Mouse (Mus musculus) stomach, embryonic 16.5 days (tissue): ENCODE results near the gene Wrb. TPM values are rescaled to one million over a fixed set of nuclear protein-coding genes. Genes with fewer than 3 reads are reported as not detected.
A peak's percentile ranks its signal among the peaks of the same experiment; 100 is the strongest.
"Not testable (repeated sequence)": the region's sequence is repeated elsewhere in the genome, so short reads cannot be mapped to it uniquely, and the experiment has no call there.

Experiments used
- ATAC-seq: fragments of 200-750 bp; cut with Nextera tagmentation; 2 replicates; pipeline ENCODE4 v1.8.0; 2017; ENCODE audit warnings: moderate number of reproducible peaks, moderate TSS enrichment; ENCODE audit not compliant: insufficient read depth, low FRiP score
- H3K27ac ChIP-seq: fragments of 300-500 bp; sonication (generic); 2 replicates; pipeline ENCODE4 v1.5.1; 2014; ENCODE audit warnings: low read length
- H3K27me3 ChIP-seq: fragments of 300-500 bp; sonication (generic); 2 replicates; pipeline ENCODE4 v1.6.1; 2014; ENCODE audit warnings: low read length, control low read depth, mixed read lengths; ENCODE audit not compliant: control insufficient read depth, insufficient read depth
- H3K36me3 ChIP-seq: fragments of 300-500 bp; sonication (generic); 2 replicates; pipeline ENCODE4 v1.6.1; 2014; ENCODE audit warnings: low read length; ENCODE audit not compliant: control insufficient read depth, insufficient read depth
- H3K4me1 ChIP-seq: fragments of 300-500 bp; sonication (generic); 2 replicates; pipeline ENCODE4 v1.6.1; 2014; ENCODE audit warnings: low read length, control low read depth, mixed read lengths; ENCODE audit not compliant: control insufficient read depth, insufficient read depth
- H3K4me2 ChIP-seq: fragments of 300-500 bp; sonication (generic); 2 replicates; pipeline ENCODE4 v1.6.1; 2014; ENCODE audit warnings: low read depth, low read length, mixed read lengths
- H3K4me3 ChIP-seq: fragments of 300-500 bp; sonication (generic); replicated peaks from 2 replicates; pipeline ENCODE4 v1.5.1; 2014; ENCODE audit warnings: mild to moderate bottlenecking, low read length
- H3K9ac ChIP-seq: fragments of 300-500 bp; sonication (generic); 2 replicates; pipeline ENCODE4 v1.6.1; 2014; ENCODE audit warnings: low read length
- H3K9me3 ChIP-seq: fragments of 300-500 bp; sonication (generic); replicated peaks from 2 replicates; pipeline ENCODE4 v1.6.1; 2016; ENCODE audit warnings: low read length, control low read depth; ENCODE audit not compliant: control insufficient read depth
- WGBS: fragments of 180-500 bp; shearing (Covaris S2); extraction: QIAGEN DNeasy Blood & Tissue Kit; methylation state at CpG from one replicate; pipeline ENCODE4 v1.1.7; 2014; 5-methylcytosine and 5-hydroxymethylcytosine counted together
- polyA plus RNA-seq: library from polyadenylated mRNA; unstranded; fragments of >200 nt; fragmentation: Nextera tagmentation; extraction: Ambion mirVana; gene quantifications from 2 replicates; pipeline ENCODE4 v1.2.1, GENCODE M21; 2015

Gene Wrb
- polyA plus RNA-seq, 1 experiment from 2014 or later: 55.4 TPM

DNA sequence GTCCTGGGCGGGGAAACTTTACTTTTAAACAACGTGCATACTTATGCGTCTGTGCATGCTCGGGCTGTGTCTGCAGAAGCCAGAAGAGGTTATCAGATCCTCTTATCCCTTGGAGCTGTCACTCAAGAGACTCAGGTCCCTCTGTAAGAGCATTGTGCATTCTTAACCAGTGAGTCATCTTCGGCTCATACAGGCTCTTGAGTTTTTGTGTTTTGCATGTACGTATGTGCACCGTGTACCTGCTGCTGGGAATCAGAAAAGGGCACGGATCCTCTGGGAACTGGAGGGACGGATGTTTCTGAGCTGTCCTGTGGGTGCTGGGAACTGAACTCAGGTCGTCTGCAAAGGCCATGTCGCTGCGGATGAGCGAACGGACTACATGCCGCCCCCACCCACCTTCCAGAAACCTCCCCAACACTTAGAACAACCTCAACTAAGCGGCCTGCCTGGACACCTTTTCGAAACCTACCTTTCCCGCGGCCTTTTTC is 18.5 kb upstream of the Wrb start:
- no peak for ATAC-seq
- WGBS: 1% methylated on average over 19 of the region's 19 CpGs
- H3K4me1 ChIP-seq: peaks cover 14% of the 10 kb centered on the region
- no peaks in the 10 kb centered on the region for H3K27me3 ChIP-seq
- peaks cover 19% of the 10 kb centered on the region for H3K36me3 ChIP-seq
- H3K4me3 ChIP-seq: peak overlapping the region; percentile 77
- peak overlapping the region; percentile 97 for H3K27ac ChIP-seq
- H3K9me3 ChIP-seq: no peaks in the 10 kb centered on the region
- H3K4me2 ChIP-seq: peak overlapping the region; percentile 88
- H3K9ac ChIP-seq: peak overlapping the region; percentile 92

DNA sequence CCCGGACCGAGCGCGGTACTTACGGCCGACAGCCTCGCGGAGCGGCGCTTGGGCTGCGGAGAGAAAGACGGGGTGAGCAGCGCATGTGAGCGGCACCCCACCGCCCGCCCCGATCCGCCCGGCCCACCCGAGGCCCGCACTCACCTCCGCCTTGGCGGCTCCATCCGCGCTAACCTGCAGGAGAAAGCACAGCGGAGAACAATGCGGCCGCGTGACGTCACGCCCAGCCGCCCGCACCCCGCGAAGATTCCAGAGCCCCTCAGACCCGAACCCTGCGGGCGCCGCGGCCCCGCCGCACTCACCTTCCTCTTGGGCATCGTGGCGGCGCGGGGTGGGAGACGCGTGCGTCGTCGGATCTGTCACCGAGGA is 17.9 kb upstream of the Wrb start:
- Histone ChIP-seq H3K9me3 (no peaks in the 10 kb centered on the region), H3K4me3 (peak overlapping the region; percentile 77), H3K4me1 (peaks cover 14% of the 10 kb centered on the region), H3K4me2 (peak overlapping the region; percentile 88), H3K27ac (peak overlapping the region; percentile 97), H3K9ac (peak overlapping the region; percentile 92), H3K36me3 (peaks cover 19% of the 10 kb centered on the region), H3K27me3 (no peaks in the 10 kb centered on the region)
- peak; percentile 55 for ATAC-seq
- WGBS: under 1% methylated on average over 52 of the region's 52 CpGs

DNA sequence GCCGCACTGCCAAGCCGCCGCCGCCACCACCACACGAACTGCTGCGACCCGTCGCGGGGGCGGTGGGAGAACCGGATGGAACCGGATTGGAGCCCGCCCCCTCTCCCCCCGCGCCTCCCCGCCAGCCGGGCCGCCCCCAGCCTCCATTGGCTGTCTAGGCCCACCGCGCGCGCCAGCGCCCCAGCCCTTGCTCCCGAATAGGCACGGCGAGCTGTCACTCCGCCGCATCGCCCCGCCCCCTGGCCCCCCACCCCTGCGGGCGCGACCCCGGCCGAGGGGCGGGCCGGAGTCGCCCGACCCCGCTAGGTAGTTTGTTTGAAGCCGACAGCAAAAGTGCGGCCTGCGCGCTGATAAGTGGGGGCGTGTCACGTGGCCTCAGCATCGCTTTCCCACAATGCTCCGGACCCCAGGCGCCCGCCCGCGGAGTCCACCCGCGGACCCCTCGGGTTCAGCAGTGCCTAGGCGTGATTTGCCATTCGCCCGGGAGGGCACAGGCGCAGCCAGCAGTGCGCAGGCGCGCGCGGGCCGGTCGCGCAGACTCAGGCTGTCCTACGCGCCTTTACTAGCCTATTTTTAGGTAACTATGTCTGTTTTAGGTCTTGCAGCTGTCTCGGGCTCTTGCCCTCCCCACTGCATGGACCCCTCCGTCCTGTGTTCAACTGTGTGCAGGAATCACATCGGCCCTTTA is 17.4 kb upstream of the Wrb start, which contains the start of gene Hmgn1:
Hmgn1 (minus strand) TSS at position 73 of the 688 bp plus-strand sequence.
- no peaks in the 10 kb centered on the region for H3K9me3 ChIP-seq

GRCm38 (mm10) chr16:96128466-96128865 is 16.7 kb upstream of the Wrb start:
- ATAC-seq: no peak
- H3K27me3 ChIP-seq: no peaks in the 10 kb centered on the region
- H3K4me1 ChIP-seq: peaks cover 14% of the 10 kb centered on the region
- H3K9ac ChIP-seq: peak overlapping the region; percentile 92
- peak overlapping the region; percentile 97 for H3K27ac ChIP-seq
- H3K4me3 ChIP-seq: peak overlapping the region; percentile 77
- peaks cover 14% of the 10 kb centered on the region for H3K36me3 ChIP-seq
- H3K9me3 ChIP-seq: no peaks in the 10 kb centered on the region
- peak overlapping the region; percentile 88 for H3K4me2 ChIP-seq
- WGBS: 6% methylated on average over 9 of the region's 9 CpGs

More for the DNA sequence above, 17.4 kb upstream of the Wrb start, which contains the start of gene Hmgn1:
- Histone ChIP-seq H3K36me3 (peaks cover 19% of the 10 kb centered on the region), H3K27me3 (no peaks in the 10 kb centered on the region), H3K9ac (peak within 1 kb of the TSS; percentile 92), H3K4me2 (peak within 1 kb of the TSS; percentile 88), H3K4me3 (peak within 1 kb of the TSS; percentile 77), H3K4me1 (peaks cover 14% of the 10 kb centered on the region), H3K27ac (peak within 1 kb of the TSS; percentile 97)
- WGBS: under 1% methylated on average over 69 of the region's 72 CpGs
- ATAC-seq: peak; percentile 98

- H3K27ac ChIP-seq, H3K9me3 ChIP-seq, H3K36me3 ChIP-seq, H3K27me3 ChIP-seq, H3K9ac ChIP-seq: not testable (repeated sequence)
- peak overlapping the region; percentile 32; the same call in 1 of the 2 replicates for H3K4me2 ChIP-seq
- 28% methylated on average over 6 of the region's 6 CpGs for whole genome bisulfite sequencing
- peak overlapping the region; percentile 64; the same call in 1 of the 2 replicates for H3K4me3 ChIP-seq
- peaks cover 12% of the 10 kb centered on the region; the same call in 1 of the 2 replicates for H3K4me1 ChIP-seq
- ATAC-seq: peak; percentile 12
Observed at GRCm38 (mm10) chr16:96144748-96145109, 478 bp upstream of the Wrb start.

DNA sequence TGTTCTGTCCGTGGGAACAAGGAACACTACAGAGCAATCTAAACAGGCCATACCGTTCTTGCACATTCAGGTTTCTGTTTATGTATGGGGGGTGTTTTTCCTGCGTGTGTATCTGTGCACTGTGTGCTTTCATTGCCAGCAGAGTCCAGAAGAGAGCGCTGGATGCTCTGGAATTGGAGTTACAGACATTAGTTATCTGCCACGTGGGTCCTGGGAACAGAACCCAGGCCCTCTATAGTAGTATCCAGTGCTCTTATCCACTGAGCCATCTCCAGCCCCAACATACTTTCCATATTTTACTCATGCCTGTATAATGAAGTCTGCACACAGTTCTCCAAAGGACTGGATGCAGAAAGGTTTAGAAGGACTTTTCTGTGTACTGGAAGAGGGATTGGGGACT is 607 bp downstream of the Wrb start:
- ATAC-seq: no peak
- 2% methylated on average over 5 of the region's 5 CpGs for WGBS

DNA sequence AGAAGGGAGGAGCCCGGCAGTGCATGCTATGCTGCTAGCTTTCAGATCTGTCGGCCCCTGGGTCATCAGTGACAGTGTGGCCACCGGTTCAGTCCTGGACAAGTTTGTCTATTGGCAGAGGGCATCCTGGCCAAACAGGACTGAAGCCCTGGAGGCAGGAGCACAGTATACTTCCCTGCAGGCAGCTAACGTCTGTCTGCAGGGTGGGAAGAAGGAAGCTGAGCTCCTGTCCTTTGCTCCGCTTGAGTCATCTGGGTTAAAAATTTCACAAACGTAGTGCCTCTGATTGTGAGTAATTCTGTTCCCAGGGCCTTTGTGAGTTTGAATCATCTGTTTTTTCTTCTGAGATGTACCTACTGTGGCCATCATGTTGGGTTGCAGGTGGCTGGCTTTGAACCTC is 3.6 kb downstream of the Wrb start:
- WGBS: 52% methylated on average over 6 of the region's 6 CpGs

More for the DNA sequence above, 607 bp downstream of the Wrb start:
- Histone ChIP-seq H3K4me2 (peak overlapping the region; percentile 51), H3K27me3 (no peaks in the 10 kb centered on the region), H3K4me3 (peak overlapping the region; percentile 64), H3K27ac (peak overlapping the region; percentile 40), H3K9ac (peak overlapping the region; percentile 75), H3K4me1 (peaks cover 18% of the 10 kb centered on the region; the same call in 1 of the 2 replicates), H3K9me3 (0 out of 2 replicates have a peak, but pooled peaks cover 3% of the 10 kb centered on the region), H3K36me3 (no peaks in the 10 kb centered on the region)

DNA sequence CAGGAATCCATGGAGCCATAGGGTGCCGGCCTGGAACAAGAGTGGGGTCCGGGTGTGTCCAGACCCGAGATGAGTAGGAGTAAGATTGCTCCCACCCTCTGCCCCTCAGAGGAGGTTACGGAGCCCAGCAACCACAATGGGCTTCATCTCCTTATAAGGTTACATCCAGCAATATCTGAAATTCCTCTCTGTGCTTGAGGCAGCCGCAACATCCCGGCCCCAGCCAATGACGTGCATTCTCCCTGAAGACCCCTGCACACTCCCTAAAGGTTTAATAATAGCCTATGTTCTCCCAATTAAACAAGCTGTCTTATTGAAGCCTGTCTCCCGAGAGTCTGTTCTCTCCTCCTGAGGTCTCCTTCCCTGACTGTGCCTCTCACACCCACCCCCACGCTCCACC is 4.1 kb downstream of the Wrb start:
- 52% methylated on average over 9 of the region's 9 CpGs for WGBS
- Histone ChIP-seq H3K27ac (peak overlapping the region; percentile 73), H3K9me3 (no peaks in the 10 kb centered on the region), H3K4me3 (no peak overlapping the region), H3K27me3 (no peaks in the 10 kb centered on the region), H3K4me2 (no peak overlapping the region), H3K36me3 (no peaks in the 10 kb centered on the region), H3K9ac (no peak overlapping the region), H3K4me1 (peaks cover 28% of the 10 kb centered on the region)
- ATAC-seq: 0 out of 2 replicates have a peak, but pooled peaks have one; percentile 3

More for the DNA sequence above, 3.6 kb downstream of the Wrb start:
- Histone ChIP-seq H3K27ac (peak overlapping the region; percentile 73), H3K27me3 (no peaks in the 10 kb centered on the region), H3K4me2 (no peak overlapping the region), H3K36me3 (no peaks in the 10 kb centered on the region), H3K4me3 (no peak overlapping the region), H3K9me3 (no peaks in the 10 kb centered on the region), H3K4me1 (peaks cover 28% of the 10 kb centered on the region), H3K9ac (0 out of 2 replicates have a peak overlapping the region, but pooled peaks have one; percentile 13)
- no peak for ATAC-seq

- Histone ChIP-seq H3K9me3 (no peaks in the 10 kb centered on the region), H3K9ac (peak overlapping the region; percentile 38; the same call in 1 of the 2 replicates), H3K4me3 (no peak overlapping the region), H3K4me1 (peaks cover 26% of the 10 kb centered on the region), H3K27ac (peak overlapping the region; percentile 60), H3K27me3 (no peaks in the 10 kb centered on the region), H3K36me3 (no peaks in the 10 kb centered on the region), H3K4me2 (no peak overlapping the region)
- no peak for ATAC-seq
- whole genome bisulfite sequencing: 36% methylated on average over 4 of the region's 4 CpGs
Observed at GRCm38 (mm10) chr16:96150995-96151394, 5.8 kb downstream of the Wrb start.
